Mouse (Mus musculus) olfactory bulb, adult 2 months (tissue): ENCODE results near the gene Dbx2. TPM values are rescaled to one million over a fixed set of nuclear protein-coding genes. Genes with fewer than 3 reads are reported as not detected.

ENCODE experiments used
- H3K27ac ChIP-seq: fragments of 200-500 bp; 2 replicates; pipeline ENCODE4 v1.5.1; 2012; ENCODE audit warnings: low read depth, low read length; ENCODE audit not compliant: insufficient read depth
- H3K4me1 ChIP-seq: fragments of 200-500 bp; 2 replicates; pipeline ENCODE4 v1.6.1; 2012; ENCODE audit warnings: low read length; ENCODE audit not compliant: control insufficient read depth, insufficient read depth
- H3K4me3 ChIP-seq: fragments of 200-500 bp; 2 replicates; pipeline ENCODE4 v1.5.1; 2012; ENCODE audit warnings: mild to moderate bottlenecking, low read depth, low read length, moderate library complexity; ENCODE audit not compliant: insufficient read depth
- CTCF ChIP-seq: fragments of 200-500 bp; IDR thresholded peaks from 2 replicates; pipeline ENCODE4 v1.5.1; 2012; ENCODE audit warnings: low read depth, mild to moderate bottlenecking, low read length, moderate library complexity; ENCODE audit not compliant: insufficient read depth
- POLR2A ChIP-seq: fragments of 200-500 bp; IDR thresholded peaks from 2 replicates; pipeline ENCODE4 v1.6.1; 2012; ENCODE audit warnings: mild to moderate bottlenecking, low read depth, low read length, moderate library complexity; ENCODE audit not compliant: insufficient read depth
- WGBS: fragments of 180-500 bp; shearing (Covaris S2); methylation state at CpG from one replicate; pipeline ENCODE4 v1.1.7; 2018; 5-methylcytosine and 5-hydroxymethylcytosine counted together
- polyA plus RNA-seq: library from polyadenylated mRNA; stranded (reverse); fragments of >200 nt; gene quantifications from 2 replicates; pipeline ENCODE4 v1.2.4, GENCODE M21; 2012; ENCODE audit warnings: low replicate concordance; ENCODE audit not compliant: missing spikeins, insufficient read depth, insufficient read length

Gene Dbx2
- polyA plus RNA-seq, result not detected in 2 replicates

GRCm38 (mm10) chr15:95655860-95656259 lies at the start of gene Dbx2:
Dbx2 (minus strand) TSS chr15:95655960.
- Histone ChIP-seq H3K27ac (no peak within 1 kb of the TSS), H3K4me3 (no peak within 1 kb of the TSS), H3K4me1 (peaks cover 11% of the 10 kb centered on the region)
- TF ChIP-seq CTCF, result no peak
- no peak for TF ChIP-seq POLR2A
- 88% methylated on average over 5 of the region's 5 CpGs for WGBS

GRCm38 (mm10) chr15:95702206-95702605 lies 46.4 kb upstream of the Dbx2 start:
- WGBS, result 58% methylated on average over 9 of the region's 9 CpGs
- no peak for TF ChIP-seq CTCF
- TF ChIP-seq POLR2A, result no peak
- Histone ChIP-seq H3K27ac (no peak overlapping the region), H3K4me3 (no peak overlapping the region), H3K4me1 (no peaks in the 10 kb centered on the region)

GRCm38 (mm10) chr15:95701573-95701972 lies 45.8 kb upstream of the Dbx2 start:
- no peak for TF ChIP-seq POLR2A
- TF ChIP-seq CTCF, result no peak
- H3K4me1 ChIP-seq, result no peaks in the 10 kb centered on the region
- 73% methylated on average over 4 of the region's 4 CpGs for WGBS
- H3K4me3 ChIP-seq, result no peak overlapping the region
- H3K27ac ChIP-seq, result no peak overlapping the region

GRCm38 (mm10) chr15:95699371-95699770 lies 43.6 kb upstream of the Dbx2 start:
- H3K4me1 ChIP-seq, result no peaks in the 10 kb centered on the region
- no peak overlapping the region for H3K4me3 ChIP-seq
- TF ChIP-seq CTCF (no peak), POLR2A (no peak)
- 76% methylated on average over 12 of the region's 12 CpGs for WGBS
- H3K27ac ChIP-seq, result no peak overlapping the region

- TF ChIP-seq CTCF (no peak), POLR2A (no peak)
- no peaks in the 10 kb centered on the region for H3K4me1 ChIP-seq
- 81% methylated on average over 3 of the region's 3 CpGs for WGBS
- no peak overlapping the region for H3K27ac ChIP-seq
- H3K4me3 ChIP-seq, result no peak overlapping the region
Measured at GRCm38 (mm10) chr15:95693759-95694158, 38.0 kb upstream of the Dbx2 start.

- 48% methylated on average over 8 of the region's 8 CpGs for WGBS
- Histone ChIP-seq H3K4me3 (no peak overlapping the region), H3K27ac (no peak overlapping the region), H3K4me1 (no peaks in the 10 kb centered on the region)
- TF ChIP-seq POLR2A, result no peak
- no peak for TF ChIP-seq CTCF
Measured at GRCm38 (mm10) chr15:95691594-95691993, 35.8 kb upstream of the Dbx2 start.

- Histone ChIP-seq H3K4me3 (no peak overlapping the region), H3K4me1 (no peaks in the 10 kb centered on the region), H3K27ac (no peak overlapping the region)
- WGBS, result 56% methylated on average over 5 of the region's 5 CpGs
- TF ChIP-seq CTCF (no peak), POLR2A (no peak)
Measured at GRCm38 (mm10) chr15:95691129-95691528, 35.4 kb upstream of the Dbx2 start.

GRCm38 (mm10) chr15:95682620-95683019 lies 26.9 kb upstream of the Dbx2 start:
- TF ChIP-seq POLR2A (no peak), CTCF (no peak)
- Histone ChIP-seq H3K4me1 (no peaks in the 10 kb centered on the region), H3K4me3 (no peak overlapping the region), H3K27ac (no peak overlapping the region)
- WGBS, result 97% methylated on average over 4 of the region's 4 CpGs

- H3K27ac ChIP-seq, result no peak overlapping the region
- no peak overlapping the region for H3K4me3 ChIP-seq
- H3K4me1 ChIP-seq, result no peaks in the 10 kb centered on the region
- TF ChIP-seq POLR2A (no peak), CTCF (no peak)
- WGBS, result 92% methylated on average over 4 of the region's 4 CpGs
Measured at GRCm38 (mm10) chr15:95675645-95676044, 19.9 kb upstream of the Dbx2 start.

- no peak overlapping the region for H3K27ac ChIP-seq
- WGBS, result 66% methylated on average over 2 of the region's 2 CpGs
- no peaks in the 10 kb centered on the region for H3K4me1 ChIP-seq
- TF ChIP-seq CTCF (no peak), POLR2A (no peak)
- H3K4me3 ChIP-seq, result no peak overlapping the region
Measured at GRCm38 (mm10) chr15:95675176-95675575, 19.4 kb upstream of the Dbx2 start.
